Mouse (Mus musculus) urinary bladder, postnatal 10 days (tissue): Measurements from ENCODE around the gene Ripk4.

Experiments used
- DNase-seq: peaks from one replicate; pipeline ENCODE4 v3.0.0; 2022; ENCODE audit warnings: low spot score

Gene Ripk4

GRCm38 (mm10) chr16:97763061-97763989 is at the start of gene Ripk4:
Gene Ripk4, minus strand, starts transcription at chr16:97763787.
- peak; percentile 39 for DNase-seq

GRCm38 (mm10) chr16:97808881-97809280 is 45.3 kb upstream of the Ripk4 start:
- no peak for DNase-seq

- DNase-seq = no peak
These were observed 42.1 kb upstream of the Ripk4 start for GRCm38 (mm10) chr16:97805646-97806045.

DNA sequence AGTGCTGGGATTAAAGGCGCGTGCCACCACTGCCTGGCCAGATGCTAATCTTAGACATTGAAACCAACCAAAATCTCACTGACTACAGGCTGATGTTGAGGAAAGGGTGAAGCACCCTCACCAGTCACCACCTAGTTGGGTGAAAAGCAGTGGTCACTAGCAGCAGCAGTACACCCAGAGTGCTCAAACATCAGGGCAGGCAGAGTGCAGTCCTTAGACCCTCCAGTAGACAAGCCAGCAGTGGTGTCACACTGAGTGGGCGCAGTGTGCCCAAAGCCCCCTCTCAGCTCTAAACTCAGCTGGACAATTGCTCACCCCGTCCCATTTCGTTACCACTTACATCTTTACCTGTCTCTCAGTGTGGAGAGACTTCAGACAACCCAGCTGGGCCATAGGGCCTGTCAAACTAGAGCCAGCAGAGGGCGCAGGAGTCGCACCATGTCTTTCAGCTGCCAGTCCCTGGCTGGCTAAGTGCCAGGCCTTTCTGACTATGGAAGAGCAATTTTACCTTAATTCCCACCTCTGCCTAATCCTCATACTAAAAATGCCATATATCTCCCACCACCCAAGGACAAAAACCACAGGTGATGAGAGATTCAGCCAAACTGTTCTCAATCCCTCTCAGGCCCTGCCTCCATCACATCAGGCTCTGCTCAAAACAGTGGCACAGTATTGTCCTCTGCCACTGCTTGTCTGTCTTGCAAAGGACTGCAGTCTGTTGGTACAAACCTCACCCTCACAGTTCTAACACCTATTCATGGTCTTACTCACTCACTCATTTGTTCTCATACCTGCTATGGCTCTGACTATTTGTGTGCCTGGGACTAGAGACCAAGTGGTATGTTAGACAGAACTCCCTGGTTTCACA is 41.3 kb upstream of the Ripk4 start:
- peak; percentile 47 for DNase-seq

DNA sequence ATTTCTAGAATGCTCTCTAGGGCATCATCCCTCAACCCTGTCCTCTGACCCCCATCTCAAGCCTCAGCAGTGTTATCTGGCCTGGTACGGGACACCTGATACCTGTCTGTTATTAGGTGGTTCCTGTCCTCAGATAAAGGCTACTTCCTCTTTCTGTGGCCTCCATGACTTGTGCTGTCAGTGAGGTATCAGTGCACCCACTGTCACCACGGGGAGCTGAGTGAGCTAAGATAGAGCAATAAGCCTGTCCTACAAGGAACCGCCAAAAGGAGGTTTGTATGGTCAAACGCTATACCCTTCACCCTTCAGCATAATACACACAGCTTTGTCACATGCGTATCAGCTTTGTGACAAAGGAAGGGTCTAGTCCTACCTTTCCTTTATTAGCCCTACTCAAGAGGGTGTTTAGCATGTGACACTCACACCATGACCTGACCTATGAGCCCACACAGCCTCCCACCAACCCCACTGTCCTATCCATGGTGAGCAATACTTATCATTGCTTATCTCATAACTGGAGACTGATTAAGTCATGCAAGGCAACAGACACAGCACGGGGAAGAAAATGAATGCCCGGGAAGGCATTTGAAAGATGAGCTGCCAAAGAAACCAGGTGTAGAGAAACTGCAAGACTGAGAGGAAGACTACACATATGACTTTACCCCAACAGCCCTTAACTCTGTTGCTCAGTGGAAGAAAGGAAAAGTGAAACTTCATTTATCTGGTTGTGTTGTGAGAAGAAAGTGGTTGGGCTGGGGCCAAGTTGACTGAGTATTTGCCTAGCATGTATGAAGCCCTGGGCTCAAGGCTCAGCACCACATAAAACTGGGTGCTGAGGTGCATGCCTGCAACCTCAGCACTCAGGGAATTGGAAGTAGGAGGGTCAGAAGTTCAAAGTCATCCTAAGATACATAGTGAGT is 34.6 kb upstream of the Ripk4 start:
- no peak for DNase-seq

GRCm38 (mm10) chr16:97797212-97797611 is 33.6 kb upstream of the Ripk4 start:
- no peak for DNase-seq

GRCm38 (mm10) chr16:97794256-97794655 is 30.7 kb upstream of the Ripk4 start:
- no peak for DNase-seq

- no peak for DNase-seq
These were observed 19.5 kb upstream of the Ripk4 start for GRCm38 (mm10) chr16:97783057-97783456.

DNA sequence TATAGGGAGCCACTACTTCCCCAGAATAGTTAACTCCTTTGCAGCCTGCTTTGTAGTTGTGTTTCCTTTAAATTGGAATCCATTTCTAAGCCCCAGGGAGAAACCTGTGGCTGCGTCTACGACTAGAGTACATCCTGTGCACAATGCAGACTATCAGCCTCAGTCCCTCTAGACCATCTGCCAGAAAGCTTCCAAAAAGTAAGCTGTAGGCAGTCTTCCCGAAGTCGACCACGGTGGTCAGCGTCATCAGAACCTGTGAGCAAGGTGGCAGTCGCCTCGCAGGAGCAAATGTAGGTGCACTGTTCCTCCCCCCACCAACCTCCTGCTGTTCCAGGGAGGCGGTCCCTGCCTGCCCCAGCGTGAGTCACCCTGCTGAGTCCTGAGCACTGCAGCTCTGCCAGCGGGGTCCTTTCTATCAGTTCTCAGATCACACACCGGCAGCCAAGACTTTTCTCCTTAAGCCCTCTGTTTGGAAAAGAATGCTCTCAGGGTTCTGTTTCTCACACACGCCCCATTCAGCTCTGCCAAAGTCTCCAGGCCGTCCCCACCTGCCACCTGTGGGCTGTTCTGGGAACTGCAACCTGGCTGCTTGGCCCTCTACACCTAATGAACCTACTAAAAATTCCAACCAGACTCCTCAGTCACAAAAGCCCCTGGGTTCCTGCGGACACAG is 14.9 kb upstream of the Ripk4 start:
- peak; percentile 65 for DNase-seq

DNA sequence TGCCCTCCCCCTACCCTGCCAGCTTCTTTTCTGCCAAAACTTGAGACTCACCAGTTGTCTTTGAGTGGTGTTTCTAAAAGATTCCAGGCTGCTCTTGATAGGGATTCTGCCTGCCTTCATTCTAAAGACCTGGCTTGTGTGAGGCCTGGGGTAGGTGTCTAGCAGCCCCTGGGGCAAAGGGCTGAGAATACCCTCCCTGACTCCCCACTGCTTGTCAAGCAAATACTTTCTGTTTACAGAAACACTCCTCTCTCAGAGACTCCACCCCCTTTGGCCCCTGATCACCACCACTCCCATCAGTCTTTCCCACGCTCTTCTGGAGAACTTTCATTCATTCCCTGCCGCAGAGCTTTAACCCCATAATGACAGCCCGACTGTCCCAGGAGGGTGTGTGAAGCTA is 2.9 kb upstream of the Ripk4 start:
- no peak for DNase-seq

GRCm38 (mm10) chr16:97764626-97765025 is 1.0 kb upstream of the Ripk4 start:
- DNase-seq = no peak

DNA sequence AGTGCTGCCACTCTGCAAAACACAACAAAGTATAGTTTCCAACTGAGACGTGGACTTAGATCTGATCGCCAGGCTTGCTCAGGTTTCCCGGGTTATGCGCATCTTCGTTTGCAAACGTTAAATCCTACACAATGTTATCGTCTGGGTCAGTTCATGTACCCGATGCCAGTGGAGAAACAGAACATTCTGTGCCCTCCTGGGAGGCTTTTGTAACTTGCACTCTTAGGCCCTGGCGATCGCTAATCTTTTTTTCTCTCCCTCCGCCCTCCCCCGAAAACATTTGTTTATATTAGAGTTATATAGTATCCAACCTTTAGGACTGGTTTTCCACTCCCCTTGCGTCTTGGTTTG is 378 bp upstream of the Ripk4 start:
- no peak for DNase-seq

DNA sequence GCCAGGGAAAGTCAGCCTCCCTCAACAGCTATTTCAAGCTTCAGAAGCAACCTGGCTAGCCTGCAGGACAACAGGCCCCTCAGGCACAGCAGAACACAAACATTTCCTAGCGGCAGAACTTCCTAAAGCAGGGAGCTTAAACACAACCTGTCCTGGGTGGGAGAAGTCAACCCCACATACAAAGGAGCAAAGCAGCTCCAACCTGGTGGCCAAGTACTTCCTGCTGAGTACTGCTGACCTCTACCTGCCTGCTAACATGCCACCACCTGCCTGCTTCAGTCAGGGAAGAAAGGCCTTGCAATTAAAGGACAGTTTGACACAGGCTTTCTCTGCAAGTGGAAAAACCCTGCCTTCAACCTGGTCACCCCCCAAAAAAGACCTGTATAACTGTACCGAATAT is 1.8 kb downstream of the Ripk4 start:
- no peak for DNase-seq

- no peak for DNase-seq
These were observed 3.9 kb downstream of the Ripk4 start for GRCm38 (mm10) chr16:97759681-97760080.

DNA sequence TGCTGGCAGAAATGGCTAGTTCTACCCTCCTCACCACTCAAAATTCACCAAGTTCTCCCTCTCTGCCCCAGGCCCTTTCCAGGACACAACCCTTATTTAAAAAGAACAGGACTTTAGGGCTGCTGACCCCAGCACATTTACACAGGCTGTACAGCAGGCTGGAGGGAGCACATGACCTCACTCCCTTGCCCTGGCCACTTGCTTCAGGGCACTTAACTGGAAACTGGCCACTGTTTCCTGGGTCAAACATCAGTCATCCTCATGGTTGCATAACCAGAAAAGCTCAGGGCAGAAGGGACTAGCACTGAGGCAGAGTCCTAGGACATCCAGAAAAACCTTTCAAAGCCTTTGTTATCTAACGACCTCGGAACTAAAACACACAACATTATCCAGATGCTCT is 5.3 kb downstream of the Ripk4 start:
- DNase-seq = no peak

DNA sequence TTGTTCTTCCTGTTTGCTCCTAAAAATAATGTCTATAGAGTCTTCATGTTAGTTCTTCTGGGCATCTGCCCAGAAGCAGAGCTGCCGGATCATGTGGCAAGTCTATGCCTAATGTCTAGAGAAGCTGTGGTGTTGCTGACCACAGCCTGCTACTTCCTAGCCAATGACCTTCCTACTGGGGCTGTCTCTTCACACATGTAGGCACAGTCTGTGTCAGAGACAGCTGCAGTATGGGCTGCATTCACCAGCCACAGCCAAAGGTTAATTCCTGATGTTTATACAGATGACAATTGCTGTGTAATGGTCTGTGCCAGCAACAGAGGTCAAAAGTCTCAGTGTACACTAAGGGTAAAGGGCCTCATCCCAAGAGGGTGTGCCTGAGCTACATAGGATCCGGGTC is 7.1 kb downstream of the Ripk4 start:
- no peak for DNase-seq

DNA sequence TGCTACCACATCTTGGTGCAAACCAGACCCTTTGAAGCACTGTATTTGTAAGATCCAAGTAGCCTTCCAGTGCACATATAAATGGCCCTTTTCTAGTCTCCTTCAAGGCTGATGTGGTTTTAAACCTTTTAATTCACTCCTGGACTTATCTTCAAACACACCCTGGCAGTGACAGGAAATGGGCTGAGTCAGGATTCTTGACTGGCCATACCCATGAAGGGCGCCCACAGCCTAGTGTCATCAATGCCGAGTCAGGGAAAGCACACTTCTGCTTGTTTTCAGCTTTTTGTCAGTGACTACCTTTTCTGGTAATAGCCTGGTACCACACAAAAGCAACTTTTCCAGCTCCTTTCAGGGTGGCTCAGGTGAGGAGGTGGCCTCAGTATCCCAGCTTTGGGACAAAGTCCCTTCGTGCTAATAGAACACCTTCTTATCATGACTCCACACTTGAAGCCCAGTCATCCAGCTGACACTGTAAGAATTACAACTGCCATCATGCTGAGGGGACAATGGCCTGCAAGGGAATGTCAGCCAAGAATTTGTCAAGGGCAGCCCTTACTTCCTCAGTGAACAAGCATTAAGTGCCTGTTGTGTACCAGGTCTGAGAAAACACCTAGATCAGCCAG is 11.2 kb downstream of the Ripk4 start:
- DNase-seq = no peak

GRCm38 (mm10) chr16:97751884-97752283 is 11.7 kb downstream of the Ripk4 start:
- no peak for DNase-seq

- no peak for DNase-seq
These were observed 15.2 kb downstream of the Ripk4 start for GRCm38 (mm10) chr16:97748421-97748820.

DNA sequence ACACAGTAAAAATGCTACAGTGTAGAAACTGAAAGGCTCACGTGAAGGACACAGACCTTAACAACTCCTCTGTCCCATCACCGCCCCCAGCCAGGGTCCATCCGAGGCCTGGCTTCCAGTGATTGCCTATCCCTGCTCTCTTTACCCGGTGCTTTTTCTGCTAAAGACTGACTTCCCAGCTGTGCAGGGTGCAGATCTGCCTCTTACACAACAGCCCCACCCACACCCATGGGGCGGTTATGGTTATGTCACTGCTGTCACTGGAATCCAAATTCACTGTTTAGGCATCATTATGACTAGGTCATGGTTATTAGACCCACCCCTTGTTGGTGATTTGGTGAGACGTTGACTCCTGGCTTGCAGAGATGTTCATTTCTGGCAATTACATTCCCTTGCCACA is 25.6 kb downstream of the Ripk4 start:
- DNase-seq = no peak

GRCm38 (mm10) chr16:97736562-97736961 is 27.0 kb downstream of the Ripk4 start:
- DNase-seq = no peak
